Mouse (Mus musculus) embryo, embryonic 10 days (tissue): ENCODE results near the gene Gdpd5.
"Not testable (repeated sequence)": the region's sequence is repeated elsewhere in the genome, so short reads cannot be mapped to it uniquely, and the experiment has no call there.

Experiments used
- DNase-seq: peaks from one replicate; pipeline ENCODE4 v3.0.0-alpha.2; 2015; ENCODE audit warnings: low spot score

Gdpd5 gene

GRCm38 (mm10) chr7:99476558-99477114 lies 95.4 kb downstream of the Gdpd5 start:
- DNase-seq: no peak

DNA sequence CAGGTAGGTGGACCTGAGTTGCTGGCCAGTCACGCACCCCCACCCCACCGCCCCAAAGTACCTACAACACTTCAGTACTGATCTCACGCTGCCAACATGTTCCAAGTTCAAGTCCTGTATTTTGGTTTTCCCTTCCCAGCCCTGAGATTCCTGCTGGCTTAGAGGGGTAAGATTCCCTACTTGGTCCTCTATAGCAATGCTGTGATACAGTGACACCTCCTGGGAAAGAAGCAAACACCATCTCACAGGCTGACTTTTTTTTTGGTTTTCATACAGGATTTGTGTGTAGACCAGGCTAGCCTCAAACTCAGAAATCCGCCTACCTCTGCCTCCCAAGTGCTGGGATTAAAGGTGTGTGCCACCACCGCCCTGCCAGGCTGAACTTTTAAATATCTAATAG lies 96.0 kb downstream of the Gdpd5 start:
- no peak for DNase-seq

DNA sequence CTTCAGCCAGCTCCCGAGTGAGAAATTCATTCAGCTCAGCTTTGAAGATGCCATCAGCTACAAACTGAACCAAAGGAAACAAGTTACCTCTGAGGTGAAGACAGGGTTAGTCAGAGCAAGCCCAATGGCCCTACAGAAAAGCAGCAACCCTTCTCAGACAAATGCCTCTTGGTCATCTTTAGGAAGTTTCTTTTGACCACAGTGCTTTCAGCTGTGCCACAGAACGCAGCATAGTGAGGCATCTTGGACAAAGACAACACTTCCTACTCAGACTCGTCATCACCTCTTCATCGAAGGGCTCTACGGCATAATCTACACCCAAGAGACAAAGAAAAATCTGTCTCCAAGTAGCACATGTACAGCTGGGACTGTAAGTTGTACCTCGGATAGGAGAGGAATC lies 101.4 kb downstream of the Gdpd5 start:
- DNase-seq: no peak

DNA sequence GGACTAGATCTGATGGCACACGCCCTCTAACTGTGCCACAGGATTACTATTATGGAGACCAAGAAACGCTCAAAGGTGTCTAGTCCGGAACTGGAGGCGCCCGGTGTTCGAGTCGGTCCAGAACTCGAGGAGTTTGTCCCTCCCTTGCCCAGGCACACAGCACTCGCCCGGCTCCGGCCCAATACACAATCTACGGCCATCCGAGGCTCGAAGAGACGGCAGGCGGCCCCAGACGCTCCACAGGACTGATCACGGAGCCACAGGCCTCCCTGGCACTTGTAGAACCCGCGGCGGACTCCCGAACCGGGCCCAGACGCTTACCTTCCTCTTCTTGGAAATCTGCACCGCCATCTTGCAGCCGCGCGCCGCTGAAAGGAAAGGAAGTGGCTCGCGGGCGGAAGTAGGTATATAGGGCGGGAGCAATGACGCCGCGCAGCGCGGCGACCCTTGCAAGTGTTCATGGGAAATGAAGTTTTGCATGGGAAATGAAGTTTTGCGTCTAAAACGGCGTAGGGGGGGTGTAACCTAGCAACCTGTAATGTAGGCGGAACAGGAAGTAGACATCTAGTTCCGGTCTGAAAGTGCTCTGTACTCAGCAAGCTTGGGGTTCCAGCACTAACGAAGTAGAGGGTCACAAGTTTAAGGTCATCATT lies 102.2 kb downstream of the Gdpd5 start, which contains the start of gene Rps3:
Gene Rps3 (minus strand): TSS at position 468 of the 653 bp plus-strand sequence.
- DNase-seq: peak; percentile 98

GRCm38 (mm10) chr7:99483924-99484319 lies 102.7 kb downstream of the Gdpd5 start:
- DNase-seq: no peak

GRCm38 (mm10) chr7:99484679-99485078 lies 103.5 kb downstream of the Gdpd5 start:
- no peak for DNase-seq

DNA sequence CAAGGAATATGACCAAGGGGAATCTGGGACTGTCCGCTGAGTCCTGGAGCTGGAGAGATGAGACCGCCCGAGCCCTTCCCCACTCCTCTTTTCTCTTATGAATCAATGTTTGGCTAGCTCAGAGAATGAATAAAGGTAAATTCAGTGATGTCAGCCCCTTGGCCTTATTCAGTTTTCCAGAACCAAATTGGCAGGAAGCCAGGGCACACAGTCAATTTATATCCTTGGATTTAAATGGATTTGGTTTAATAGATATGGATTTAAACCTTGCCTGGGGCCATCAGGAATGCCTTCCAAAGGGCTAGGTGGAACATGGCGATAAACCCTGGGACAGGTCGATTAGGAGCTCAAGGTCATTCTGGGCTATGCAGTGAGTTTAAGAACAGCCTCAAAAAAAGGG lies 108.5 kb downstream of the Gdpd5 start:
- no peak for DNase-seq

DNA sequence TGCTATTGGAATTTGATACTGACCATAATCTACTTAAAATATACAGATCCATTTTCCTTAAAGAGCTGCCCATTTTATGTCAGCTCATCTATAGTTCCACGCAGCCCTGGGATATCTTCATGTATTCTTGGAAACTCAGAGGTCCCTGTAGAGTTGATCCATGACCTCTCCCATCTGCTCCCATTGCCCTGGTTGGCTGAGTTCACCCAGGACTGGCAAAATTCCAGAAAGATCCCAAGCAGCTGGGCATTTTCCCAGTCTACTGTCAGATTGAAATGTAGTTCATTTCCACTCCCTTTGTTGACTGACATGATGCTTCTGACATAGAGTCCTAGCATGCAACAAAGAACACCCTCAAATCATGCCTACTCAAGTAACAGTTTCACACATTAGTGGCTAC lies 117.9 kb downstream of the Gdpd5 start:
- no peak for DNase-seq

DNA sequence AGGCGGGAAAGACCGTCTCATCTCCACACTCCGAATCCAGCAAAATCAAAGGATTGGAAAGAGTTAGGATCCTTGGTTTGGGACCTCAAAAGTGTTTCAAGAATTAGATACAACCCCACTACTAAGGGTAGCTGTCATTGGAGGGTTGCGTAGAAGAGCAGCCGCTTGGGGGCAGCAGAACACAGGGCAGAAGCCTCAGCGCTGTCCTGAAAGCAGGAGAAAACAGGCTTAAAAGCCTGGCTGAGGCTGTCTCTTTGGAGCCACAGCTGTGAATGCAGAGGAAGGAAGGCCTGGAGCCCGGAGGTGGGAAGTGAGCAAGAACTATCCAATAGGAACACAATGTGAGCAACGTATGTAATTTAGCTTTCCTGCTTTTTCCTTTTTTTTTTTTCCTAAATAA lies 119.0 kb downstream of the Gdpd5 start:
- peak; percentile 91 for DNase-seq

DNA sequence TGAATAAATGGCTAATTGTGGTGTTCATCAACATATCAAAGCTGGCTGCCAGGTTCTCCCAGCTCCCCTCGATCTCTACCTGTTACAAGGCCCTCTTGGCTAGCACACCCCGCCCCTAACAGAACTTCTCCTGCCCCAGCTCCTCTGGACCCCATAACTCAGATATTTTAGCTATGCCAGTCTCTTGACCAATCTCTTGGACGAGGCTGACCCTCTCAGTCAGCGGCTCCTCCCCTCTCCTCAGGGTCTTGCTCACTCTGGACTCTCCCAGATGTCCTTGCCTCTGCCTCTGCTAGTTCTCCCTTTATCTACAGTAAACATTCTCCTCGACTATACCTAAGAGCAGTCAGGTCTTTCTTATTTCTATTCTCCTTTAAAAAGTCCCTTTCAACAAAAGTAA lies 119.4 kb downstream of the Gdpd5 start:
- peak; percentile 50 for DNase-seq

- no peak for DNase-seq
These were observed 119.9 kb downstream of the Gdpd5 start for GRCm38 (mm10) chr7:99501148-99501547.

- DNase-seq: no peak
These were observed 123.3 kb downstream of the Gdpd5 start for GRCm38 (mm10) chr7:99504556-99504955.

DNA sequence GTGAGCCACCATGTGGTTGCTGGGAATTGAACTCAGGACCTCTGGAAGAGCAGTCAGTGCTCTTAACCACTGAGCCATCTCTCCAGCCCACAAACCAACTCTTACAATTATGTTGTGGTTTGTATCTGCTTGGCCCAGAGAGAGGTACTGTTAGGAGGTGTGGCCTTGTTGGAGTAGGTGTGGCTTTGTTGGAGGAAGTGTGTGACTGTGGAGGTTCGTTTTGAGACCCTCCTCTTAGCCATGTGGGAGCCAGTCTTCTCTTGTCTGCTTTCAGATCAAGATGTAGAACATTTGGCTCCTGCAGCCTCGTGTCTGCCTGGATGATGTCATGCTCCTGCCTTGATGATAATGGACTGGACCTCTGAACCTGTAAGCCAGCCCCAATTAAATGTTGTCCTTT lies 127.0 kb downstream of the Gdpd5 start:
- not testable (repeated sequence) for DNase-seq

DNA sequence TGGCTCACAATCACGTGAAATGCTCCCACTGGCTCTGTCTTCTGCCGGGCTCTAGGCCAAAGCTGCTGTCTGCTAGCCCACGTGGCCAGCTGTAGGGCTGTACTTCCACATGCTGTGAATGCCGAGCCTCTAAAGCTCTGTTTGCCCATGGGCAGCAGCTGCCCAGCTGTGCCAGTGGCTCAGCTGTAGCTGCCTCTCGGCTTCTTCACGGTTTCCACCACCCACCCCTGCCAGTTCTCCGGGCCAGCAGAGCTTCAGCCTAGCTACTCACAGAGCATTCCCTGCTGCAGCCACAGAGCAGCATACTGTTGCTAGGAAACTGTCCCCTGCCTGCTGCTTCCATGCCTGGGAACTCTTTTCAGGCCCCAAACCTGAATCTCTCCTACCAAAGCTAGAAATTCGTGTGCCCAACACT lies 128.9 kb downstream of the Gdpd5 start:
- peak; percentile 30 for DNase-seq
